Mouse (Mus musculus): ENCODE data around the gene Gm42906. TPM values are rescaled to one million over a fixed set of nuclear protein-coding genes. Genes with fewer than 3 reads are reported as not detected.

The Gm42906 gene
- polyA plus RNA-seq, 1 experiment from 2014 or later: not detected

DNA sequence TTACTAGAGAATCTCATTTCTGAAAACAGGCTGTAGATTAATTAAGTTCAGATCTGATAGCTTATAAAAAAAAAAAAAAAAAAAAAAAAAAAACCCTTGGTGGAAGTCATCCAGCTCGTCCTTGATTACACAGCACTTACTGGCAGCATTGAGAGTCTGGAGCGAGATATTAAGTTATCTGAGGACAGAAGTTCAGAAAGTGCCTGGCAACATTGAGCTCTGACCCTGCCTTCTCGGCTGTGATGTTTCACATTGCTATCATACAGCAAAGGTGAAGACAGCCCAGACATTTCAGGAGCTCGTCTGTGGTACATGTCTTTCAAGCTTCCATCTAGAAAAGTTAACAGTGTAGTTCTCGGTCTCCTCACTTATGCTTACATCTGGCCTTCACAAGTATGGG lies 290.1 kb downstream of the Gm42906 start:
- no peaks in the 10 kb centered on the region for H3K36me3 ChIP-seq
- H3K4me3 ChIP-seq: no peak overlapping the region
- no peak overlapping the region for H3K27ac ChIP-seq (replicated peaks)
- WGBS: 91% methylated on average over 5 of the region's 5 CpGs
- H3K9me3 ChIP-seq (replicated peaks): 0 out of 2 replicates have a peak, but pooled peaks cover 3% of the 10 kb centered on the region
- peaks cover 14% of the 10 kb centered on the region for H3K4me1 ChIP-seq
- no peaks in the 10 kb centered on the region for H3K27me3 ChIP-seq (ENCODE audit: low read depth, poor library complexity, severe bottlenecking)
- DNase-seq (ENCODE audit: low spot score): no peak

DNA sequence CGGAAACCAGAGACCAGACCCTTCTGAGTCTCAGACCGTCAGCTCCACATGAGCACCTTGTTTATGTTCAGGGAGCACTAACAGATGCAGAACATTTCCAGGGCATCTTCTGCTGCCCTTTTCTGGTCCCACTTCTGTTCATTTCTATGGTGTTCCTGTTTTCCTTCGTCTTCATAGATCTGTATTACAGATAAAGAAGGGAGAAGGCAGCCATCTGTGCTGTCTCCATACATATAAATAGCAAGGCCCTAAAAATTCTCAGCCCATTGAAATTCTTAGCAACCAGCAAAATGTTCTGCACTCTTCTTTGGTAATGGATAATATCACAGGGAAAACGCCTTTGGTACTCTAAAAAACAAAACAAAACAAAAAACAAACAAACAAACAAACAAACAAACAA lies 290.7 kb downstream of the Gm42906 start:
- WGBS: 90% methylated on average over 4 of the region's 4 CpGs
- no peak overlapping the region for H3K4me3 ChIP-seq
- no peak for DNase-seq (ENCODE audit: low spot score)
- 0 out of 2 replicates have a peak, but pooled peaks cover 3% of the 10 kb centered on the region for H3K9me3 ChIP-seq (replicated peaks)
- peaks cover 8% of the 10 kb centered on the region for H3K4me1 ChIP-seq
- H3K27ac ChIP-seq (replicated peaks): no peak overlapping the region
- no peaks in the 10 kb centered on the region for H3K36me3 ChIP-seq
- H3K27me3 ChIP-seq (ENCODE audit: low read depth, poor library complexity, severe bottlenecking): no peaks in the 10 kb centered on the region

DNA sequence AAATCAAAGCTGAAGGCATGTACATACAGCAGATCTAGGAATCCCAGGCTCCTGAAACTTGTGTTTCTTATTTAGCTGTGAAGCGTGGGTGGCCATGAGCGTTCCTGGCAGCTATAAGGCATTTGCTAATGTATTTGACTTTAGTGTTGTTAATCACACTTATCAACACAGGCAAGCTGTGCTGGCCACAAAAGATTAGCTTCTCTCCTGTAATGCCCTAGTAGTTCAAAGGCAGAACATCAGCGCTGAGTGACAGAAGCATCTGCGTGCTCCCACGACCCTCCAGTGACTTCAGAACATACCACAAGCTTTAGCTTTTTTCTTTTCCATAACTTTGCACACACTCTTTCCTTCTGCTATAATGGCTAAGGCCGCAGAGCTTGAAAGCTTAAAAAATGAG lies 292.0 kb downstream of the Gm42906 start:
- Histone ChIP-seq H3K27me3 (ENCODE audit: low read depth, poor library complexity, severe bottlenecking) (no peaks in the 10 kb centered on the region), H3K9me3 (replicated peaks) (0 out of 2 replicates have a peak, but pooled peaks cover 3% of the 10 kb centered on the region), H3K4me1 (no peaks in the 10 kb centered on the region), H3K27ac (replicated peaks) (no peak overlapping the region), H3K4me3 (no peak overlapping the region), H3K36me3 (no peaks in the 10 kb centered on the region)
- WGBS: 76% methylated on average over 6 of the region's 6 CpGs
- DNase-seq (ENCODE audit: low spot score): no peak

DNA sequence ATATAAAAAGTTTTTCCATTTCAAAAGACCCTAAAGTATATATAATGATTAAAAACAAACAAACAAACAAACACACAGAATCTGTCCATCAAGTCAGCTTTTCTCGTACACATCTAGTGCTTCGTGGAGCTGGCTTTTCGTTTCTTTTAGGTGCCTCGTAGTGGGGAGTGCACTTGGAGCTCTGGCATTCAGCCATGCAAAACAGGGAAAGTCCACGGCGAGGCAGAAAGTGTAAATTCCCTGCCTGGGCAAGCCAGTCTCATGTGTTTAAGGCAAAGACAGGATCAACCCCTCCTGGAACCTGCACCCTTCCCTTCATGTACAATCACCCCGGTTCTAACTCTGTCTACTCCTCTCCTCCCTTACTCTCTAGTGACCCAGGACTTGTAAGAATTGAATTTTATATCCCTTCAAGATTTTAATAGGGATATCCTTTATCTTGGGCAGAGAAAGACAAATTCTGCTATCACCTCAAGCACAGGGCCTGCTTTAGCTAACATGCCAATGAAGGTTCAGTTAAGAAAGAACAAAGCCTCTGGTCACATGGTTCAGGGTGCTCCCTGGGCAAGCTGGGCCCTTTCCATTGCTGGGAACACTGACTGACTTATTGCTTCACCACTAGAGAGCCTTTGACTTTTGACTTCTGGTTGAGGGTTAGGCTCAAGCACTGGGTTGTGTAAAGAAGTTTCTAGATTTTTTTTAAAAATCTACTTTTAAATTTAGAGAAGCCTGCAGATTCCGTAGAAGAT lies 292.7 kb downstream of the Gm42906 start:
- Histone ChIP-seq H3K27ac (replicated peaks) (no peak overlapping the region), H3K36me3 (no peaks in the 10 kb centered on the region), H3K4me1 (no peaks in the 10 kb centered on the region), H3K9me3 (replicated peaks) (0 out of 2 replicates have a peak, but pooled peaks cover 3% of the 10 kb centered on the region), H3K4me3 (no peak overlapping the region), H3K27me3 (ENCODE audit: low read depth, poor library complexity, severe bottlenecking) (no peaks in the 10 kb centered on the region)
- no peak for DNase-seq (ENCODE audit: low spot score)
- WGBS: 91% methylated on average over 8 of the region's 8 CpGs

DNA sequence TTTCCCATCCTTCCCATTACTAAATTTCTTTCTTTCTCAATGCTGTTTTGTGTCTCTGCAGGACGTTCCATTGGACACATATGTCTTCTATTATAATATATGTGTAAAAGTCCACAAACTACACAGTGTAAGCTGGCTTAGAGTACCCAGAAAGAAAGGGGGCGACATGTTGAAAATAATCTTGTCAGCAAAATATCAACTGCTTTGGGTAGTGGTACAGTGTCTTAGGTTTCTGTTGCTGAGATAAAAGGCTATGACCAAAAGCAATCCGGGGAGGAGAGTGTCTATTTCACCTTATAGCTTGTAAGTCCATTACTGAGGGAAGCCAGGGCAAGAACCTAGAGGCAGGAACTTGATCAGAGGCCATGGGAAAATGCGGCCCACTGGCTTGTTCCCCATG lies 293.8 kb downstream of the Gm42906 start:
- Histone ChIP-seq H3K9me3 (replicated peaks) (0 out of 2 replicates have a peak, but pooled peaks cover 3% of the 10 kb centered on the region), H3K27ac (replicated peaks) (no peak overlapping the region), H3K4me3 (no peak overlapping the region), H3K27me3 (ENCODE audit: low read depth, poor library complexity, severe bottlenecking) (no peaks in the 10 kb centered on the region), H3K36me3 (no peaks in the 10 kb centered on the region), H3K4me1 (no peaks in the 10 kb centered on the region)
- 91% methylated on average over 4 of the region's 4 CpGs for WGBS
- no peak for DNase-seq (ENCODE audit: low spot score)

DNA sequence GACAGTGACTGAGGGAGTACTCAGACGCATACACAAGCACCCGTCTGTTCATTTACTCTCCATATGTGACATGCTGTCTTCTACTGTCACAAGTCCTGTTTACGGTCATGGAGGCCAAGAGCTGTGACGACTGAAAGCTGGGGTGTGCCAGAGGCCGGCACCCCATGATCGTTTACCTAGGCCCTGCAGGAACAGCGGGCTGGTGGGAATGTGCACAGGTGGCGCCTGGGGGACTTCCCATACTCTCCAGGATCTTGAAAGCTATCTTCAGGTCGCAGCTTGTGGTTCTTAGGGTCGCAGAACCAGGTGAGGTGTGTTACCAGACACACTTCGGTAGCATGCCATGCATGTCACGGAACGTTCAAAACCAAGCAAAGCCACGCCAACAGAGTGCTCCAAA lies 294.2 kb downstream of the Gm42906 start:
- no peaks in the 10 kb centered on the region for H3K4me1 ChIP-seq
- no peak overlapping the region for H3K27ac ChIP-seq (replicated peaks)
- no peaks in the 10 kb centered on the region for H3K36me3 ChIP-seq
- H3K4me3 ChIP-seq: no peak overlapping the region
- H3K9me3 ChIP-seq (replicated peaks): 0 out of 2 replicates have a peak, but pooled peaks cover 3% of the 10 kb centered on the region
- no peak for DNase-seq (ENCODE audit: low spot score)
- 91% methylated on average over 14 of the region's 14 CpGs for WGBS
- H3K27me3 ChIP-seq (ENCODE audit: low read depth, poor library complexity, severe bottlenecking): no peaks in the 10 kb centered on the region

DNA sequence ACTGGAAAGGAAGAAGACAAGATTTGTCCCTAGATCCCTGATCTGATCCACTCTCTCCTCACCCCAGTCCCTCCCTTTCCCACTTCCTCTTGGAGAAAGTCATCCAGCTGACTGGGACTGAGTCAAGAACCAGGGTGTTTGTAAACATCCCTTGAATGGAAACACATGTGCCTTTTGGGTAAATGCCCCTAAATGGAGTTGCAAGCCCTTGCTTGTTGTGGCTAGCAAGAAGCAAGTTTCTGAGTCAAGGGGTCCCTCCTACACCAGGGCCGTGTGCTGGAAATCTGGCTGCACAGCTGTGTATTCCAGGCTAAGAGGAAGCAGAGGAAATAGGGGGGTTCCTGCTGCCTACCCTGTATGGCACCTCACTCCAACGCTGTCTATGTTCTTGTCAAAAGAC lies 298.2 kb downstream of the Gm42906 start:
- no peak overlapping the region for H3K27ac ChIP-seq (replicated peaks)
- H3K4me1 ChIP-seq: no peaks in the 10 kb centered on the region
- no peak overlapping the region for H3K4me3 ChIP-seq
- no peaks in the 10 kb centered on the region for H3K9me3 ChIP-seq (replicated peaks)
- no peak for DNase-seq (ENCODE audit: low spot score)
- WGBS: 68% methylated on average over 2 of the region's 2 CpGs
- H3K36me3 ChIP-seq: no peaks in the 10 kb centered on the region
- H3K27me3 ChIP-seq (ENCODE audit: low read depth, poor library complexity, severe bottlenecking): no peaks in the 10 kb centered on the region

DNA sequence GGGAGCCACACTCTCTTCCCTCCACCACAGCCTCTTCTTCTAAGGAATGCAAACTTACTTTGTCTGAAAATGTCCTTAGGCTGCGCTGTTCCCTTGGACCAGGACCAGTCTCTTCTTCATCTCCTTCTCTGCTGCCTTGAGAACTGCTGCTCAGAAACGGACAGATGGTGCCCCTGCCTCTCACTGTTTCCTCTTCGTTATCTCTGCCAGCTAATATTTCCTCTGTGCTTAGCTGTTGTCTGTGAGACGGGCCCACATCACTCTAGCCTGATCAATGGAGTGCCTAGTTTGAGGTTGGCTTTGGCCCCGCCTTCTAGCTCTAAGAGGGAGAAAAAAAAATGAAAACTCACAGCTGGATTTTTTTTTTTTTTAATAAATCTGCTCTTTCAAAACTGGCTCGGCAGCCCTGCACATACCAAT lies 300.7 kb downstream of the Gm42906 start:
- Histone ChIP-seq H3K4me1 (no peaks in the 10 kb centered on the region), H3K9me3 (replicated peaks) (no peaks in the 10 kb centered on the region), H3K27me3 (ENCODE audit: low read depth, poor library complexity, severe bottlenecking) (no peaks in the 10 kb centered on the region), H3K27ac (replicated peaks) (no peak overlapping the region), H3K36me3 (no peaks in the 10 kb centered on the region), H3K4me3 (no peak overlapping the region)
- no peak for DNase-seq (ENCODE audit: low spot score)
- 70% methylated on average over 6 of the region's 6 CpGs for WGBS

DNA sequence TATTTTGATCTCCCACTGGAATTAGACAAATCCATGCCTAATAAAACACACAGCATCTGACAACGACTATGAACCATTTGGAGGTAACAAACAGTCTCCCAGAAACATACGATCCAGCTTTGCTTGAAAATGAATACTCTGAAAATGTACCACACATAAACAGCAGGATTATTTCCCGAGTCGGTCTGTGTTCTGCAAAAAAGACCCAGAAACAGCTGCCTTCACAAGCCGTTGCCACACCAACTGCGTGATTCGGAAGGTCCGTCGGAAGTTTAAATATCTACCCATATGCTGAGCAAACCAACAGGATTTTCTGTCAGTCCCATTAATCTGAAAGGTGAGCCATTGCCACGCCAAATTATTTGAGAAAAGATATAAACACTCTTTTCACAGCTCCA lies 301.4 kb downstream of the Gm42906 start:
- Histone ChIP-seq H3K36me3 (no peaks in the 10 kb centered on the region), H3K27me3 (ENCODE audit: low read depth, poor library complexity, severe bottlenecking) (no peaks in the 10 kb centered on the region), H3K4me3 (no peak overlapping the region), H3K27ac (replicated peaks) (no peak overlapping the region), H3K4me1 (no peaks in the 10 kb centered on the region), H3K9me3 (replicated peaks) (no peaks in the 10 kb centered on the region)
- WGBS: 85% methylated on average over 10 of the region's 10 CpGs
- DNase-seq (ENCODE audit: low spot score): no peak

DNA sequence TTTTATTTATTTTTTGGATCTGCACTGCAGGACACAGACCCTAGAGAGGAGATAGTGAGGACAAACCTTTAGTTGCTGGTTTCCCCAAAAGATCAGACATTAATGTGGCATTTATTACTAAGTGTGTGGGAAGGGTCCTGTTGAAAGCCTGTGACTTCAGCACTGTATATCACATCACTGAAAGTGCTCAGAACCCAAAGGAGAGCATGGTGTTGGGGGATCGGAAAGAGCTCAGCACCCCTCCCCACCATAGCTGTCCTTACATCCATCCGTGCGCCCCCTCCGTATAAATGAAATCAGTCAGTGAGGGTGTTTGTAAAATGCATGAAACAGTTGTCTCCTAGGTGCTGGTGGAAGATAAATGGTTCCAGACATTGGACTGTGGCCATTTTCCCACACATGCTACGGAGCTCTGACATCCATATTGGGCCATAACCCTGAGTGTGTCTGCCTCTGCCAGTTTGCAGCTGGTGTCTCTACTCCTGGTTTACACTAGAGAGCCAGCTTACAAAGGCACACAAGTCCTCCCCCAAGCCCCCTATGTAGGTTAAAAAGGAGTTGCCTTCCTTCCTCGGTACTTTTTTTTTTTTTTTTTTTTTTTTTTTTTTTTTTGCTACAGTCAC lies 301.9 kb downstream of the Gm42906 start:
- H3K9me3 ChIP-seq (replicated peaks): no peaks in the 10 kb centered on the region
- no peak for DNase-seq (ENCODE audit: low spot score)
- no peaks in the 10 kb centered on the region for H3K4me1 ChIP-seq
- no peak overlapping the region for H3K4me3 ChIP-seq
- H3K27me3 ChIP-seq (ENCODE audit: low read depth, poor library complexity, severe bottlenecking): no peaks in the 10 kb centered on the region
- H3K27ac ChIP-seq (replicated peaks): no peak overlapping the region
- WGBS: 86% methylated on average over 6 of the region's 6 CpGs
- H3K36me3 ChIP-seq: no peaks in the 10 kb centered on the region

DNA sequence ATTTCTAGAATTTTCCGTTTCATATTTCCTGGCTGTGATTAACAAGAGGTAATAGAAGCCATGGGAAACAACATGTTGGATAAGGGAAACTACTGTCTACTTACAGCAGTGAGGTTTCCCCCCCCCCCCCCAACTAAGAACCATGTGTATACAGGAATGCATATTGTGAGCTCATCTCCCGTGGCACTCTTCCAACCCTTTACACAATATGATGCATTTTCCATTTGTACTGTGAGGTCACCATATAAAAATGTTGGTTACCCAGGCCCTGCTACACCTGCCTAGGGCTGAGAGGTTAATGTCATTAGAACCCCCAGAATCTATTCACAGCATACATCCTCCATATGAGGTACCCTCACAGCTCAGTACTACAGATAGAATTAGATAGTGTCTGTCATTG lies 310.1 kb downstream of the Gm42906 start:
- Histone ChIP-seq H3K4me1 (no peaks in the 10 kb centered on the region), H3K36me3 (no peaks in the 10 kb centered on the region), H3K4me3 (no peak overlapping the region), H3K27me3 (ENCODE audit: low read depth, poor library complexity, severe bottlenecking) (no peaks in the 10 kb centered on the region), H3K27ac (replicated peaks) (no peak overlapping the region), H3K9me3 (replicated peaks) (no peaks in the 10 kb centered on the region)
- 88% methylated on average over 2 of the region's 2 CpGs for WGBS
- DNase-seq (ENCODE audit: low spot score): no peak

DNA sequence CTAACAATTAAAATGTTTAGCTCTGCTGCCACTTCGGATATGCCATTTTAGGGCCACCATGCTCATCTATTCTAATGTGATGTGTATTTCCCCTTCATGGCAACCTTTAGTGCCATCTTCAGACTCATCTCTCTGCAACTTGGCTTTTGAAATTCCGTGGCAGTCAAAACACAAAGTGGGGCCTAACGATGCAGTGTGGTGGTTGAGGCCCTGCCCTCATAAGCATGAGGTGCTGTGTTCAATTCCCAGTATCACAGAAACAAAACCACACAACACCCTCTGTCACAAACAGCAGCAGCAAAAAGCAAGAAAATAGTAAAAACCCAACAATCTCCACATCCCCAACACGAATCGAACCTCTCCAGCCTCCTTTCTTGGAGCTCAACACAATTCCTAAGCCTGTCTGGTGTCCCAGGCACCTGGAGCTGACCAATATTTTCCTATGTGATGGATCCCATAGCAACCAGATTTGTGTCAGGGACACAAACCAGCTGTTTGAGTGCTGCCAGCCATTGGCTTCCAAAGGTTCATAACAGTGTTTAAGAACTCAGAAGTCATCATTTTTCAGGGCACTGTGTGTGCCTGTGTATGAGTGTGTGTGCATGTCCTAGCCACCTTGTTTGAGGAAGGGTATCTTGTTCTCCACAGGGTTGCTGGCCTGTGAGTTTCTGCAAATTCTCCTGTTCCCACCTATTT lies 311.6 kb downstream of the Gm42906 start:
- H3K4me1 ChIP-seq: no peaks in the 10 kb centered on the region
- no peaks in the 10 kb centered on the region for H3K36me3 ChIP-seq
- DNase-seq (ENCODE audit: low spot score): no peak
- no peak overlapping the region for H3K27ac ChIP-seq (replicated peaks)
- no peaks in the 10 kb centered on the region for H3K9me3 ChIP-seq (replicated peaks)
- no peak overlapping the region for H3K4me3 ChIP-seq
- no peaks in the 10 kb centered on the region for H3K27me3 ChIP-seq (ENCODE audit: low read depth, poor library complexity, severe bottlenecking)
- WGBS: 92% methylated on average over 5 of the region's 5 CpGs

DNA sequence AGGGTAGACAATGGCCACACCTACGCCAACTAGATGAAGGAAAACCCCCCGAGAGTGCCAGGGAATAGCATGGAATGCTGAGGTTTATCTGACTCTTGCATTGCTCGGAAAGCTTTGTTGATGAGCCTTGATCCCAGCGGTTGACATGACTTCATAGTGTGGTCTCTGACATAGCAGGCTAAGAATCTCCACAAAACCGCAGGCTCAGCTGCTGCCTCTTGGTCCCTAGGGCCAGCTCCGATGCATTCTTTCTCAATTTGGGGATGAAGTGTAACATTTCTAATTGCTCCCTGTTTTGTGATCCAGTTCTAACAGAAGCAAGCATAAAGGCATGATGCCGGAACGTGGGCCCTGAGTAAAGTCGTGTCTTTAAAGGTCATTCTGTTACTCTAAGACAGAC lies 315.2 kb downstream of the Gm42906 start:
- 89% methylated on average over 9 of the region's 9 CpGs for WGBS
- H3K27me3 ChIP-seq (ENCODE audit: low read depth, poor library complexity, severe bottlenecking): no peaks in the 10 kb centered on the region
- 0 out of 2 replicates have a peak, but pooled peaks cover 2% of the 10 kb centered on the region for H3K4me1 ChIP-seq

More for the DNA sequence above, 315.2 kb downstream of the Gm42906 start:
- Histone ChIP-seq H3K27ac (replicated peaks) (no peak overlapping the region), H3K4me3 (no peak overlapping the region), H3K36me3 (no peaks in the 10 kb centered on the region), H3K9me3 (replicated peaks) (no peaks in the 10 kb centered on the region)
- DNase-seq (ENCODE audit: low spot score): no peak
